Mouse (Mus musculus) frontal cortex, postnatal 36 days (tissue): ENCODE measurements around the gene Gm13199.

ENCODE experiments used
- DNase-seq, 2 experiments: peaks; one replicate each; pipeline ENCODE4 v3.0.0; 2022; ENCODE audit warnings: low spot score in 2 of 2

The Gm13199 gene

DNA sequence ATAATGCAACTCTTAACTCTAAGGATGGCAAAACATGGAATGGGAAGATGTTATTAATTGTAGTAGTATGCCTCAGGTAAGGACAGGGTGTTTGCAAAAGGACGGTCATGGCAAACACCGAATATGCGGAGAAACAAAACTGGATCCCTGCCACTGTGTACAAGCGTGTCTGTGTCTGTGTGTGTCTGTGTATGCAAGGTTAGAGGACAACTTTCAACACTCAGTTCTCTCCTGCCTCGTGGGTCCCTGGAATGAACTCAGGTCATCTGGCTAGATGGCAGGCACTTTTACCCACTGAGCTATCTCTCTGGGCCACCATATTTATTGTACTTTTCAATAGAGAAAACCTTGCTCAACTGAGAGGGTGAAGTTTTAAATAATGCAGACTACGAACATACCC, 40.3 kb downstream of the Gm13199 start:
- DNase-seq = no peak

DNA sequence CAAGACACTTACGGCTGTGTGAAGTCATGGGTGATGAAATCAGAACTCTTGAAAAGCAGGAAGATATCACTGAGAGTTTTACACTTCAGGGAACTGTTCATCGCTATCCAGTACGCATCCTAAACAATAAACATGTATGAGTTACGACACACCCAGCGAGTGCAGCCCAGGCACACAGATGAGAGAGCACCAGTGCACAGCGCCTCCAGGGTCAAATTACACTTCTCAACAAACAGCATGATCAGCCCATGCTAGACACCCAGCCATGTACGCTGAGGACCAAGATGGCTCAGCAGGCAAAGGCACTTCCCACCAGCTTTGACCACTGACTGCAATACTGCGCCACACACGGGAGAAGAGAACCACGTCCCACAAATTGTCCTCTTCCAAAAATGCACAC, 41.5 kb downstream of the Gm13199 start:
- no peak for DNase-seq
